Mouse (Mus musculus) limb, embryonic 11.5 days (tissue): ENCODE data around the gene Adarb1. TPM values are rescaled to one million over a fixed set of nuclear protein-coding genes. Genes with fewer than 3 reads are reported as not detected.

Experiments
- ATAC-seq: fragments of 200-750 bp; cut with Nextera tagmentation; 2 replicates; pipeline ENCODE4 v1.8.0; 2017; ENCODE audit warnings: low read depth; ENCODE audit not compliant: insufficient number of reproducible peaks, low FRiP score, low TSS enrichment
- DNase-seq: peaks from one replicate; pipeline ENCODE4 v3.0.0-alpha.2; 2015; ENCODE audit warnings: low spot score
- H3K27ac ChIP-seq: fragments of 300-500 bp; sonication (generic); replicated peaks from 2 replicates; pipeline ENCODE4 v1.5.1; 2014; ENCODE audit warnings: low read depth, mild to moderate bottlenecking, low read length
- H3K27me3 ChIP-seq: fragments of 300-500 bp; sonication (generic); 2 replicates; pipeline ENCODE4 v1.6.1; 2014; ENCODE audit warnings: mild to moderate bottlenecking, low read length, mixed read lengths; ENCODE audit not compliant: control insufficient read depth, insufficient read depth
- H3K36me3 ChIP-seq: fragments of 300-500 bp; sonication (generic); 2 replicates; pipeline ENCODE4 v1.6.1; 2014; ENCODE audit warnings: mild to moderate bottlenecking, low read length, moderate library complexity, mixed read lengths; ENCODE audit not compliant: control insufficient read depth, insufficient read depth
- H3K4me1 ChIP-seq: fragments of 300-500 bp; sonication (generic); 2 replicates; pipeline ENCODE4 v1.6.1; 2014; ENCODE audit warnings: low read length, mixed read lengths; ENCODE audit not compliant: control insufficient read depth, insufficient read depth
- H3K4me2 ChIP-seq: fragments of 300-500 bp; sonication (generic); 2 replicates; pipeline ENCODE4 v1.6.1; 2014; ENCODE audit warnings: low read depth, mild to moderate bottlenecking, moderate library complexity; ENCODE audit not compliant: severe bottlenecking
- H3K4me3 ChIP-seq: fragments of 300-500 bp; sonication (generic); 2 replicates; pipeline ENCODE4 v1.5.1; 2014; ENCODE audit warnings: low read depth, low read length
- H3K9ac ChIP-seq: fragments of 300-500 bp; sonication (generic); 2 replicates; pipeline ENCODE4 v1.6.1; 2014; ENCODE audit warnings: mild to moderate bottlenecking, low read length
- H3K9me3 ChIP-seq: fragments of 300-500 bp; sonication (generic); 2 replicates; pipeline ENCODE4 v1.6.1; 2016; ENCODE audit warnings: low read length; ENCODE audit not compliant: control insufficient read depth
- WGBS: fragments of 180-500 bp; shearing (Covaris S2); extraction: QIAGEN DNeasy Blood & Tissue Kit; methylation state at CpG from one replicate; pipeline ENCODE4 v1.1.7; 2014; 5-methylcytosine and 5-hydroxymethylcytosine counted together
- polyA plus RNA-seq: library from polyadenylated mRNA; unstranded; fragments of >200 nt; fragmentation: Nextera tagmentation; extraction: Ambion mirVana; gene quantifications from 2 replicates; pipeline ENCODE4 v1.2.1, GENCODE M21; 2014

The Adarb1 gene
- 4.0 and 4.9 TPM in 2 replicates for polyA plus RNA-seq

- H3K36me3 ChIP-seq: no peaks in the 10 kb centered on the region
- DNase-seq (peak; percentile 95), ATAC-seq (peak; percentile 93)
- peak within 1 kb of the TSS; percentile 67 for H3K9ac ChIP-seq
- peaks cover 14% of the 10 kb centered on the region for H3K4me1 ChIP-seq
- no peak within 1 kb of the TSS for H3K27ac ChIP-seq
- peak within 1 kb of the TSS; percentile 64 for H3K4me3 ChIP-seq
- H3K4me2 ChIP-seq: peak within 1 kb of the TSS; percentile 98
- H3K9me3 ChIP-seq: no peaks in the 10 kb centered on the region; the same call in 1 of the 2 replicates
- under 1% methylated on average over 37 of the region's 57 CpGs for WGBS
- H3K27me3 ChIP-seq: peaks cover 15% of the 10 kb centered on the region
Observed at GRCm38 (mm10) chr10:77418138-77418537, at the start of gene Adarb1. Gene Adarb1, minus strand, starts transcription at chr10:77418270.

- no peaks in the 10 kb centered on the region for H3K27me3 ChIP-seq
- H3K9me3 ChIP-seq: no peaks in the 10 kb centered on the region
- no peak overlapping the region for H3K4me3 ChIP-seq
- WGBS: 81% methylated on average over 6 of the region's 6 CpGs
- ATAC-seq (no peak), DNase-seq (no peak)
- H3K9ac ChIP-seq: no peak overlapping the region
- H3K27ac ChIP-seq: no peak overlapping the region
- no peak overlapping the region for H3K4me2 ChIP-seq
- no peaks in the 10 kb centered on the region for H3K36me3 ChIP-seq
- no peaks in the 10 kb centered on the region for H3K4me1 ChIP-seq
Observed at GRCm38 (mm10) chr10:77467407-77467806, 49.3 kb upstream of the Adarb1 start.

GRCm38 (mm10) chr10:77465902-77466301, 47.8 kb upstream of the Adarb1 start:
- no peak for ATAC-seq

DNA sequence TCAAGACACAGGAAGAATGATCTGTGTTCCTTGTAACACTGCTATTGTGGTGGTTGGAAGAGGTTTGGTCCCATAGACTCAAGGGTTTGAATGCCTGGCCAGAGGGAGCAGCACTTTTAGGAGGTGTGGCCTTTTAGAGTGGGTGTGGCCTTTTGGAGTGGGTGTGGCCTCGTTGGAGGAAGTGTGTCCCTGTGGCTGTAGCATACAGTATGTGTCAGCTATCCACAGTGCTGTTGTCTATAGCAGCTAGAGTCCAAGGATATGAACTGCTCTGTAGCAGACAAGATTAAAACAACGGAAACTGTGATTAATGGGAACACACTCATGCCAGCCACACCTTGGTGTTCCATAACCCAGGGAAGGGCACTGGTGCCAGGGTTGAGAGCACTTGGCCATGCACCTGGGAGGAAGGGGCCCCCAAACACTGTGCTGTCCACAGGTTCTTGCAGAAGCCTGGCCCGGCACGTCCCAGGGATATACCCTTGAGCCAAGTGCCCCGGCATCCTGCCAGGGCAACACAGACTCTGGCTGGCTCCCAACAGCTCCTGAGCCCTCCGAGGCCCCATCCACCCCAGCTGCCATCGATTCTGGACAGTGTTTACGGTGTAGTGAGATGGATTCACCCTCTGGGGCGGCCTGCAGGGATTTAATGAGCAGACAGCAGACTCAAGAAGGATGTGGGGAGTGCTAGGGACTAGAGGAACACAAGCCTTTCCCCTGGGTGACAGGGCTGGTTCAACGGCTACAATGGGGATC, 46.3 kb upstream of the Adarb1 start:
- Histone ChIP-seq H3K4me3 (no peak overlapping the region), H3K9ac (no peak overlapping the region), H3K36me3 (no peaks in the 10 kb centered on the region), H3K27me3 (no peaks in the 10 kb centered on the region), H3K4me1 (no peaks in the 10 kb centered on the region), H3K9me3 (no peaks in the 10 kb centered on the region), H3K4me2 (no peak overlapping the region), H3K27ac (no peak overlapping the region)
- DNase-seq: no peak
- WGBS: 70% methylated on average over 10 of the region's 10 CpGs
- ATAC-seq: 0 out of 2 replicates have a peak, but pooled peaks have one; percentile 17

More at GRCm38 (mm10) chr10:77465902-77466301, 47.8 kb upstream of the Adarb1 start:
- 86% methylated on average over 5 of the region's 5 CpGs for whole genome bisulfite sequencing
- DNase-seq: no peak
- no peaks in the 10 kb centered on the region for H3K27me3 ChIP-seq
- no peak overlapping the region for H3K27ac ChIP-seq
- no peak overlapping the region for H3K9ac ChIP-seq
- no peak overlapping the region for H3K4me3 ChIP-seq
- no peaks in the 10 kb centered on the region for H3K4me1 ChIP-seq
- no peaks in the 10 kb centered on the region for H3K36me3 ChIP-seq
- no peak overlapping the region for H3K4me2 ChIP-seq
- H3K9me3 ChIP-seq: no peaks in the 10 kb centered on the region

DNA sequence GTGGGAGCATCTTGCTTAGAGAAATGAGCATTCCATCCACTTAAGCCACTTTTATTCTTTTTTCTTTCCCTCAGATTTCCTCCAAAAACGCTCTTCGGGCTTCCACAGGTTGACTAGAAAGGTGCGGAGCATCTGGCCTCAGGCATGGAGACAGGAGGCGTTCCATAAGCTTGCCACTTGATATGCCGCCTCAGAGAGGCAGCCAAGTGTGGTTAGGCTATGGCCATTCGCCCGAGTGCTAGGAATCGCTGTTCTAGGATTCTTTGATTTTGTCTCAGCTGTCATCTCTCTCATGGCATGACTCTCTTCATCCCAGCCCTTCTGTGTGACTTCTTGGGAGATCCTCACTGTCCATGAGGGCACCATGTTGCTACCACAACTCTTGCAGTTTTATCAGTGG, 43.1 kb upstream of the Adarb1 start:
- no peak for ATAC-seq

DNA sequence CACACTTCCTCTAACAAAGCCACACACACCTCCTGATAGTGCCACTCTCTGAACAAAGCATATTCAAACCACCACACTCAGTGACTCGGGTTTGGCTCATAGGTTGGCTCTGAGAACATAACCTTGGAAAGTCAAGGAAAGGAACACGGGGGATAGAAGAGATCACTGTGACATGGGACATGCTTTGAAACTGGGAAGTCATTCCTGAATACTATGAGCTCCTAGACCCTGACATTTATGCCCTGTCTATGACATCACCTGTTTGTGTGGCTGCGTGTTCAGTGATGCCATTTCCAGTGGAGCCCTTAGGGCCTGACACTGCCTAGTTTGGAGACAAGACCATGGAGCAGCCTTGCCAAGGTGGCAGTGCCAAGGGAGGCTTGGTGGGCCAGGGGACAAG, 39.6 kb upstream of the Adarb1 start:
- Histone ChIP-seq H3K4me3 (no peak overlapping the region), H3K4me1 (no peaks in the 10 kb centered on the region), H3K9me3 (no peaks in the 10 kb centered on the region), H3K4me2 (no peak overlapping the region), H3K27me3 (no peaks in the 10 kb centered on the region), H3K27ac (no peak overlapping the region), H3K9ac (no peak overlapping the region), H3K36me3 (no peaks in the 10 kb centered on the region)
- DNase-seq (no peak), ATAC-seq (no peak)
- 89% methylated on average over 3 of the region's 3 CpGs for WGBS

More for the DNA sequence above, 43.1 kb upstream of the Adarb1 start:
- Histone ChIP-seq H3K27ac (no peak overlapping the region), H3K9ac (no peak overlapping the region), H3K9me3 (no peaks in the 10 kb centered on the region), H3K27me3 (no peaks in the 10 kb centered on the region), H3K4me1 (no peaks in the 10 kb centered on the region), H3K36me3 (no peaks in the 10 kb centered on the region), H3K4me2 (no peak overlapping the region), H3K4me3 (no peak overlapping the region)
- DNase-seq: no peak
- WGBS: 89% methylated on average over 8 of the region's 8 CpGs

- no peaks in the 10 kb centered on the region for H3K4me1 ChIP-seq
- H3K4me2 ChIP-seq: no peak overlapping the region
- no peak for ATAC-seq
- no peaks in the 10 kb centered on the region for H3K27me3 ChIP-seq
- no peaks in the 10 kb centered on the region for H3K36me3 ChIP-seq
- DNase-seq: no peak
- H3K9me3 ChIP-seq: no peaks in the 10 kb centered on the region
- 60% methylated on average over 7 of the region's 7 CpGs for WGBS
- no peak overlapping the region for H3K27ac ChIP-seq
- H3K9ac ChIP-seq: no peak overlapping the region
- H3K4me3 ChIP-seq: no peak overlapping the region
Observed at GRCm38 (mm10) chr10:77456507-77456906, 38.4 kb upstream of the Adarb1 start.

DNA sequence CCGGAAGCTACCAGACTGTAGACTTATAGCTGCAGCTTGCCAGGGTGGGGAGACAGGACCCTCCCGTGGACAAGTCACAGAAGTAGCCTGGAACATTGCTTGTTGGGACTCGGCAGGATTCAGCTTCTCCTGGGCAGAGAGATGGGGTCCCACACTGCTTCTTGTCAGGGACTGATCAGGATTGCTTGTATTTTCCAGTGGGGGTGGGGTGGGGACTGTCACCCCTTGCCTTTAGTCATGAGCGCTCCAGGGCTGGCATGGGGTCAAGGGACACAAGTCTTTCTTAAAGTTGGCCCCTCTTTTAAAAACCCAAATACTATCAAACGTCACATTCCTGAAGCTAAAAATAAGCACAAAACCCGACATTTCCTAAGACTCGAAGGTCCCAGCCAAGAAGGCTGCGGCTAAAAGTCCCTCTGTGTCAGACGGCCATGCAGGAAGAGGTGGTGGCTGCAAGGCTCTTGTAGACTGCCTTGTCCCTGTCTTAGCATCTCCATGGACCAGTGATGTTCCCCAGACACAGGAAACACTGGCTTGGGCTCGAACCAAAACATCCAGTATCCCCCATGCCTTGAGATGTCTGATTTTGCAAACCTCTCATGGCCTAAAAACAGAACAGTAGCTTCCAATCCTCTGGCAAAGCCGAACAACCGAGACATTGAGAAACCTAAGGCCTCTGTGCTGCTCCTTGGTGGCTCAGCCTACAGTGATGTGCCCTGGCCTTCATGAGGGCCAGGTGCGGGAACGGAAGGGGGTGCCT, 37.4 kb upstream of the Adarb1 start:
- Histone ChIP-seq H3K27ac (no peak overlapping the region), H3K27me3 (no peaks in the 10 kb centered on the region), H3K4me3 (no peak overlapping the region), H3K9me3 (no peaks in the 10 kb centered on the region), H3K4me1 (no peaks in the 10 kb centered on the region), H3K9ac (no peak overlapping the region), H3K36me3 (no peaks in the 10 kb centered on the region), H3K4me2 (no peak overlapping the region)
- no peak for ATAC-seq
- DNase-seq: no peak
- 87% methylated on average over 14 of the region's 14 CpGs for WGBS
